Mouse (Mus musculus): ENCODE data around the gene Cry2. TPM values are rescaled to one million over a fixed set of nuclear protein-coding genes. Genes with fewer than 3 reads are reported as not detected.

Gene Cry2
- polyA plus RNA-seq, 1 experiment from 2014 or later, result 19.0 TPM

- Histone ChIP-seq H3K4me1 (peaks cover 13% of the 10 kb centered on the region), H3K4me2 (no peak overlapping the region), H3K27me3 (replicated peaks) (0 out of 2 replicates have a peak, but pooled peaks cover 13% of the 10 kb centered on the region), H3K27ac (replicated peaks) (no peak overlapping the region), H3K36me3 (peaks cover 61% of the 10 kb centered on the region), H3K9ac (no peak overlapping the region), H3K9me3 (no peaks in the 10 kb centered on the region), H3K4me3 (no peak overlapping the region)
- ATAC-seq (ENCODE audit: extremely low read depth, insufficient number of reproducible peaks, low FRiP score, low TSS enrichment), result no peak
- 87% methylated on average over 6 of the region's 6 CpGs for WGBS
Measured at GRCm38 (mm10) chr2:92362571-92363228, 71.1 kb downstream of the Cry2 start.

GRCm38 (mm10) chr2:92361795-92362194 lies 72.0 kb downstream of the Cry2 start:
- H3K4me2 ChIP-seq, result no peak overlapping the region
- no peak overlapping the region for H3K27ac ChIP-seq (replicated peaks)
- H3K9me3 ChIP-seq, result no peaks in the 10 kb centered on the region
- peaks cover 10% of the 10 kb centered on the region for H3K4me1 ChIP-seq
- H3K4me3 ChIP-seq, result no peak overlapping the region
- H3K36me3 ChIP-seq, result peaks cover 70% of the 10 kb centered on the region
- no peak for ATAC-seq (ENCODE audit: extremely low read depth, insufficient number of reproducible peaks, low FRiP score, low TSS enrichment)
- H3K27me3 ChIP-seq (replicated peaks), result 0 out of 2 replicates have a peak, but pooled peaks cover 6% of the 10 kb centered on the region
- H3K9ac ChIP-seq, result no peak overlapping the region
- WGBS, result 75% methylated on average over 8 of the region's 8 CpGs

GRCm38 (mm10) chr2:92360893-92361292 lies 73.0 kb downstream of the Cry2 start:
- H3K27me3 ChIP-seq (replicated peaks), result 0 out of 2 replicates have a peak, but pooled peaks cover 3% of the 10 kb centered on the region
- no peak for ATAC-seq (ENCODE audit: extremely low read depth, insufficient number of reproducible peaks, low FRiP score, low TSS enrichment)
- no peak overlapping the region for H3K27ac ChIP-seq (replicated peaks)
- H3K4me1 ChIP-seq, result peaks cover 10% of the 10 kb centered on the region
- H3K9me3 ChIP-seq, result no peaks in the 10 kb centered on the region
- H3K9ac ChIP-seq, result no peak overlapping the region
- no peak overlapping the region for H3K4me2 ChIP-seq
- no peak overlapping the region for H3K4me3 ChIP-seq
- peaks cover 79% of the 10 kb centered on the region for H3K36me3 ChIP-seq
- WGBS, result 34% methylated on average over 12 of the region's 12 CpGs

DNA sequence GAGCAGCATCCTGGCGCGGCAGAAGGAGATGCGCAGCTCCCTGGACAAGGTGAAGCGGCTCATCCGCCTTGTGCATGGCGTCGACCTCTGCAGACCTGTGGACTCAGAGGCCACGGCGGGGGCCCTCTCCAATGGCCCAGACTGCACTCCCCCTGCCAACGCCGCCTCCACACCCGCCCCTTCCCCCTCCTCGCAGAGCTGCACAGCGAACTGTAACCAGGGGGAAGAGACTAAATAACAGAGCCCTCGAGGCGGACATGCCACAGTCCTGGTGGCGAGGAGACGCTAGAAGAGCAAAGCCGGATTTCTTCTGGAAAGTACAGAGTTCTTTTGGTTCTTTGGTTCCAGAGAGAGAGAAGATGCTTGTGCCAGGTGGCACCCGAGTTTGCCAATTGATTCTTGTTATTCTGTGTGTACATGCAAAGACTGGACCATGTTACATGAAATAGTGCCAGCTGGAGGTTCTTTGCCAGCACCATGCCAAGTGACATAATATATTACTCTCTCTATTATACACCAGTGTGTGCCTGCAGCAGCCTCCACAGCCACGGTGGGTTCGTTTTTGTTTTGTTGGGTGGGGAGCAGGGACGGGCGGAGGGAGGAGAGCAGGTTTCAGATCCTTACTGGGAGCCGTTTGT lies 73.5 kb downstream of the Cry2 start:
- Histone ChIP-seq H3K27me3 (replicated peaks) (no peaks in the 10 kb centered on the region), H3K36me3 (peaks cover 80% of the 10 kb centered on the region), H3K4me3 (no peak overlapping the region), H3K9ac (no peak overlapping the region), H3K4me2 (no peak overlapping the region), H3K9me3 (no peaks in the 10 kb centered on the region), H3K4me1 (peaks cover 10% of the 10 kb centered on the region), H3K27ac (replicated peaks) (no peak overlapping the region)
- 76% methylated on average over 24 of the region's 25 CpGs for WGBS
- no peak for ATAC-seq (ENCODE audit: extremely low read depth, insufficient number of reproducible peaks, low FRiP score, low TSS enrichment)

DNA sequence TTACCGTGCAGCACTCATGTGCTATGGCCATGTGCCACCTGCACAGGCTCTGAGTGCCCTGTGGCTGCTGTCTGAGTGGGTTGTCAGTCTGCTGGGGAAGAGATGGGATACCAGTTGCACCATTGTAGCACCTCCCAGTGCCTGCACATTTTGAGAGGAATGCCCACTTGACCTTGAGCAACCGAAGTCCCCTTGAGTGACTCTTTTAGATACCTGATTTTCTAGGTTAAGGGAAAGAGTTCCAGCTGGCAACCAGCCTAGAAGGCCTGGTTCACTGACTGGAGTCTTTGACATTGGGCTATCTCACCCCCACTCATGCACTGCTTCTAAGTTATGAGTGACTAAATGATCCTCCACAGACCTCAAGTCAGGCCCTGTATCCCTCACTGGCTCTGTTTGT lies 74.5 kb downstream of the Cry2 start:
- no peak for ATAC-seq (ENCODE audit: extremely low read depth, insufficient number of reproducible peaks, low FRiP score, low TSS enrichment)
- WGBS, result 59% methylated on average over 2 of the region's 2 CpGs
- Histone ChIP-seq H3K9ac (no peak overlapping the region), H3K4me1 (peaks cover 10% of the 10 kb centered on the region), H3K4me2 (no peak overlapping the region), H3K4me3 (no peak overlapping the region), H3K9me3 (no peaks in the 10 kb centered on the region), H3K27me3 (replicated peaks) (no peaks in the 10 kb centered on the region), H3K27ac (replicated peaks) (no peak overlapping the region; the same call in 1 of the 2 replicates), H3K36me3 (peaks cover 79% of the 10 kb centered on the region)

DNA sequence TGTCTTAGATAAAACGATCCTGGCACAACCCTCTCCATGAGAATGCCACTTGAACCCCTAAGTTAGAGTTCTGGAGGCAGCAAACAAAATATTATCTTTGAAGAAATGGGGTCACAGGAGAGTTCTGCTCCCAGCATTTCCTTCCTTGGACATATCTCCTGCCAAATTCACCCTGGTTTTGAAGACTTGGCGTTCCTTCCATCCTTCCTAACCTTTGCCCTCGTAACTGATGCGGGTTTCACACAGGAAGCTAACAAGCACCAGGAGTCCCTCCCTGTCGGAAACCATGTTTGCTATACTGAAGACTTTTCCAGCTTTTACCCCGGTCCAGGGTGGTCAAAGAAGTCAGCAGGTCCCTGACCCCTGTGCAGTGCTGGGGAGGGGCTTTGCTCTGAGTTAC lies 79.6 kb downstream of the Cry2 start:
- H3K4me2 ChIP-seq, result no peak overlapping the region
- H3K36me3 ChIP-seq, result peaks cover 88% of the 10 kb centered on the region
- ATAC-seq (ENCODE audit: extremely low read depth, insufficient number of reproducible peaks, low FRiP score, low TSS enrichment), result no peak
- H3K9ac ChIP-seq, result no peak overlapping the region
- 52% methylated on average over 6 of the region's 6 CpGs for WGBS
- no peak overlapping the region for H3K4me3 ChIP-seq
- peaks cover 10% of the 10 kb centered on the region for H3K4me1 ChIP-seq
- H3K27ac ChIP-seq (replicated peaks), result no peak overlapping the region
- no peaks in the 10 kb centered on the region for H3K27me3 ChIP-seq (replicated peaks)
- H3K9me3 ChIP-seq, result no peaks in the 10 kb centered on the region

Small RNA genes within 50 kb of the gene (microRNA-seq; reads per million reads assigned to microRNA genes)
- gene Mir7000, result not detected

Other genes starting within 250 kb of the Cry2 start
- 15.8 and 17.3 TPM in 2 replicates for gene Pex16, start 59.4 kb downstream of the Cry2 start, polyA plus RNA-seq (2015; fragmentation: Nextera tagmentation; extraction: Ambion mirVana)
- 1.8 and 2.3 TPM in 2 replicates for gene Large2, start 59.2 kb downstream of the Cry2 start, polyA plus RNA-seq (2015; fragmentation: Nextera tagmentation; extraction: Ambion mirVana)
- gene 1700029I15Rik, start 51.5 kb downstream of the Cry2 start, polyA plus RNA-seq (2015; fragmentation: Nextera tagmentation; extraction: Ambion mirVana), result 0.62 and 1.2 TPM in 2 replicates
- gene Mapk8ip1, start 32.8 kb downstream of the Cry2 start, polyA plus RNA-seq (2015; fragmentation: Nextera tagmentation; extraction: Ambion mirVana), result 6.5 and 7.5 TPM in 2 replicates
- gene Slc35c1, start 26.5 kb upstream of the Cry2 start, polyA plus RNA-seq (2015; fragmentation: Nextera tagmentation; extraction: Ambion mirVana), result 7.7 and 8.9 TPM in 2 replicates
- 2.0 and 2.1 TPM in 2 replicates for gene Chst1, start 165.7 kb upstream of the Cry2 start, polyA plus RNA-seq (2015; fragmentation: Nextera tagmentation; extraction: Ambion mirVana)

Measured in heart, embryonic 13.5 days (tissue).